Mouse (Mus musculus) liver, embryonic 14.5 days (tissue): ENCODE measurements around the gene Rbms1. TPM values are rescaled to one million over a fixed set of nuclear protein-coding genes. Genes with fewer than 3 reads are reported as not detected.

ENCODE experiments used
- ATAC-seq: fragments of 200-750 bp; cut with Nextera tagmentation; 2 replicates; pipeline ENCODE4 v1.8.0; 2017; ENCODE audit warnings: moderate number of reproducible peaks, mild to moderate bottlenecking, moderate library complexity; ENCODE audit not compliant: insufficient read depth
- DNase-seq, 3 experiments: peaks; one replicate each; pipeline ENCODE4 v3.0.0-alpha.2; 2012 to 2013; ENCODE audit warnings: low read depth in 3 of 3, low spot score in 3 of 3
- H3K27ac ChIP-seq: fragments of 300-500 bp; sonication (generic); 2 replicates; pipeline ENCODE4 v1.5.1; 2014; ENCODE audit warnings: moderate library complexity, mild to moderate bottlenecking, control low read depth, inconsistent platforms
- H3K27me3 ChIP-seq: fragments of 300-500 bp; sonication (generic); 2 replicates; pipeline ENCODE4 v1.6.1; 2014; ENCODE audit warnings: mild to moderate bottlenecking, low read length, moderate library complexity; ENCODE audit not compliant: control insufficient read depth, insufficient read depth
- H3K36me3 ChIP-seq: fragments of 300-500 bp; sonication (generic); replicated peaks from 2 replicates; pipeline ENCODE4 v1.6.1; 2014; ENCODE audit warnings: low read depth; ENCODE audit not compliant: control insufficient read depth, insufficient read depth
- H3K4me1 ChIP-seq, 2 experiments: fragments of 200-500 bp in 1 of 2; fragments of 300-500 bp in 1 of 2; sonication (generic) in 1 of 2; replicated peaks; 2 replicates each; pipeline ENCODE4 v1.6.1; 2012 to 2014; ENCODE audit warnings: antibody characterized with exemption in 1 of 2, inconsistent platforms in 1 of 2, low read length in 1 of 2; ENCODE audit not compliant: control insufficient read depth in 2 of 2, insufficient read depth in 2 of 2
- H3K4me2 ChIP-seq: fragments of 300-500 bp; sonication (generic); 2 replicates; pipeline ENCODE4 v1.6.1; 2014; ENCODE audit warnings: low read depth, mild to moderate bottlenecking, control low read depth, moderate library complexity
- H3K4me3 ChIP-seq, 2 experiments: fragments of 200-500 bp in 1 of 2; fragments of 300-500 bp in 1 of 2; sonication (generic) in 1 of 2; 2 replicates each; pipeline ENCODE4 v1.5.1; 2012 to 2014; ENCODE audit warnings: low read depth in 2 of 2, low read length in 2 of 2, mild to moderate bottlenecking in 2 of 2, control low read depth in 1 of 2, inconsistent platforms in 1 of 2, moderate library complexity in 1 of 2; ENCODE audit not compliant: insufficient read depth in 1 of 2
- H3K9ac ChIP-seq: fragments of 300-500 bp; sonication (generic); replicated peaks from 2 replicates; pipeline ENCODE4 v1.6.1; 2014; ENCODE audit warnings: mild to moderate bottlenecking, control low read depth, moderate library complexity
- H3K9me3 ChIP-seq: fragments of 300-500 bp; sonication (generic); 2 replicates; pipeline ENCODE4 v1.6.1; 2016; ENCODE audit warnings: low read length, mixed read lengths; ENCODE audit not compliant: control insufficient read depth
- CTCF ChIP-seq: IDR thresholded peaks from 2 replicates; pipeline ENCODE4 v1.5.1; 2016; ENCODE audit warnings: antibody characterized with exemption, low read depth, control low read depth
- EP300 ChIP-seq: IDR thresholded peaks from 2 replicates; pipeline ENCODE4 v1.6.1; 2016; ENCODE audit warnings: antibody characterized with exemption, low read depth
- WGBS: fragments of 180-500 bp; shearing (Covaris S2); extraction: QIAGEN DNeasy Blood & Tissue Kit; methylation state at CpG from one replicate; pipeline ENCODE4 v1.1.7; 2014; ENCODE audit not compliant: insufficient replicate concordance; 5-methylcytosine and 5-hydroxymethylcytosine counted together
- polyA plus RNA-seq, 2 experiments: library from polyadenylated mRNA; depleted of rRNA in 1 of 2; stranded (reverse) in 1 of 2; unstranded in 1 of 2; fragments of >200 nt; fragmentation: Nextera tagmentation in 1 of 2; extraction: Ambion mirVana in 1 of 2; gene quantifications; 2 replicates each; pipeline versions ENCODE4 v1.2.1 to v1.2.3; 2012 to 2014

Gene Rbms1
- polyA plus RNA-seq, 2 experiments: 16.8 to 31.8 TPM

DNA sequence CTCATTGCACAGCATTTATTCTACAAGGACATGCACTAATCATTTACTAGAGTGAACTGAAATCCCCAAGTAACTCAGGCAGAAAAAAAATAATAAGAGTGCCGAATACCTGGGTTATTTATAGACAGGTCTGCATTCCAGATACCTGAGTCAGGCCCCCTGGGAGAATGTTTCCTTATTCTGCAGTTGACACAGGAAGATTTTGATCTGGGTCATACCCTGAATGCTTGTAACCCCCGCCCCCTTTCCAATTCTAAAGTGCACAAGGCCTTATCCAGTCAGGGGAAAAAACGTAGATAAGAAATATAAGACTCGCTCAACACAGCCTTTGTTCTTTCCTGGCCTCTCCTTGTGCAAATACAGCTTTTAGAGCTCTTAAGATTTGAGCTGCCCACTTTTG lies 259.7 kb downstream of the Rbms1 start:
- Histone ChIP-seq H3K9me3 (no peaks in the 10 kb centered on the region), H3K9ac (no peak overlapping the region), H3K4me2 (no peak overlapping the region), H3K4me1 (no peaks in the 10 kb centered on the region; a peak in 1 of 4 replicates), H3K36me3 (no peaks in the 10 kb centered on the region), H3K27ac (no peak overlapping the region), H3K4me3 (no peak overlapping the region), H3K27me3 (no peaks in the 10 kb centered on the region)
- 32% methylated on average over 4 of the region's 4 CpGs for WGBS
- DNase-seq (no peak), ATAC-seq (no peak)
- TF ChIP-seq CTCF (no peak), EP300 (no peak)

DNA sequence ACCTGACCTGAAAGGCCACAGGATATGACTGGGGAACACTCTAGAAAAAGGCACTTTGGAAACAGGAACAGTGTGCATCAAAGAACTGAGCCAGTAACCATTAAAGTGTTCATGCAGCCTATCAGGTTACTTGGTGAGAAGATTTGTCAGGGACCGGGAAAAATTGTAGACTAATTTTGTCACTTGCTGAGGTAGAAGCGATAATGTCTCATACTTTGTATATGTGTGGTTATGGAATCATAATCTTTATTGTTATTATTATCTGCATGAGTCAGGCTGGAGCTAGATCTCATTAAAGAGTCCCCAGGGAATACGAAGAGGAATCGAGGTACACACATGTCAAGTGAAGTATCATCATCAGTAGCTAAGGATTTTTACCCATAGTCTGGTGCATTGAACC lies 262.0 kb downstream of the Rbms1 start:
- H3K4me1 ChIP-seq: no peaks in the 10 kb centered on the region; a peak in 1 of 4 replicates
- H3K4me2 ChIP-seq: no peak overlapping the region
- no peak for TF ChIP-seq CTCF
- no peak overlapping the region for H3K9ac ChIP-seq
- WGBS: 66% methylated on average over 4 of the region's 4 CpGs
- no peak overlapping the region for H3K4me3 ChIP-seq
- H3K27me3 ChIP-seq: no peaks in the 10 kb centered on the region
- no peaks in the 10 kb centered on the region for H3K36me3 ChIP-seq
- no peak for DNase-seq
- no peaks in the 10 kb centered on the region for H3K9me3 ChIP-seq
- ATAC-seq: no peak
- no peak overlapping the region for H3K27ac ChIP-seq

Other genes with a start within 250 kb of the Rbms1 start
- gene Itgb6, start 240.5 kb downstream of the Rbms1 start, polyA plus RNA-seq (2012; rRNA removed): 0.01 and 0.02 TPM in 2 replicates
- 0.05 TPM in 1 of 2 replicates, not detected in the other for gene Itgb6, start 240.5 kb downstream of the Rbms1 start, polyA plus RNA-seq (2014; fragmentation: Nextera tagmentation; extraction: Ambion mirVana)